Mouse (Mus musculus) gonadal fat pad, adult 2 months (tissue): ENCODE data around the gene Nup188. TPM values are rescaled to one million over a fixed set of nuclear protein-coding genes. Genes with fewer than 3 reads are reported as not detected.

Experiments
- DNase-seq: peaks from one replicate; pipeline ENCODE4 v3.0.0-alpha.2; 2012; ENCODE audit warnings: low read depth
- polyA plus RNA-seq: library from polyadenylated mRNA; depleted of rRNA; stranded (reverse); fragments of >200 nt; gene quantifications from 2 replicates; pipeline ENCODE4 v1.2.3, GENCODE M21; 2012

Gene Nup188
- polyA plus RNA-seq, 1 experiment, result 28.9 TPM

GRCm38 (mm10) chr2:30256616-30257350 lies 29.4 kb upstream of the Nup188 start:
- DNase-seq, result no peak

- DNase-seq, result no peak
Observed at GRCm38 (mm10) chr2:30257699-30258460, 28.3 kb upstream of the Nup188 start.

- DNase-seq, result no peak
Observed at GRCm38 (mm10) chr2:30258600-30258999, 27.6 kb upstream of the Nup188 start.

- DNase-seq, result no peak
Observed at GRCm38 (mm10) chr2:30259131-30260064, 26.8 kb upstream of the Nup188 start.

GRCm38 (mm10) chr2:30261064-30261736 lies 25.0 kb upstream of the Nup188 start:
- no peak for DNase-seq

GRCm38 (mm10) chr2:30261921-30262839 lies 24.0 kb upstream of the Nup188 start:
- DNase-seq, result no peak

- DNase-seq, result no peak
Observed at GRCm38 (mm10) chr2:30262840-30263441, 23.3 kb upstream of the Nup188 start.

- no peak for DNase-seq
Observed at GRCm38 (mm10) chr2:30263811-30264210, 22.4 kb upstream of the Nup188 start.

- no peak for DNase-seq
Observed at GRCm38 (mm10) chr2:30264671-30265519, 21.3 kb upstream of the Nup188 start.

GRCm38 (mm10) chr2:30265767-30266253 lies 20.4 kb upstream of the Nup188 start, which contains the start of gene Phyhd1:
Phyhd1 (plus strand) TSS chr2:30266203.
- DNase-seq, result no peak

- no peak for DNase-seq
Observed at GRCm38 (mm10) chr2:30266392-30266941, 19.7 kb upstream of the Nup188 start.

GRCm38 (mm10) chr2:30267466-30267865 lies 18.7 kb upstream of the Nup188 start:
- DNase-seq, result no peak

GRCm38 (mm10) chr2:30268371-30268770 lies 17.8 kb upstream of the Nup188 start:
- no peak for DNase-seq

- DNase-seq, result no peak
Observed at GRCm38 (mm10) chr2:30269241-30269990, 16.8 kb upstream of the Nup188 start.

GRCm38 (mm10) chr2:30270134-30270533 lies 16.1 kb upstream of the Nup188 start:
- DNase-seq, result no peak

- DNase-seq, result no peak
Observed at GRCm38 (mm10) chr2:30280743-30281142, 5.5 kb upstream of the Nup188 start, which contains the start of gene Gm28038. Gm28038 (plus strand) TSS chr2:30281043.

- no peak for DNase-seq
Observed at GRCm38 (mm10) chr2:30281651-30282050, 4.5 kb upstream of the Nup188 start.

- DNase-seq, result no peak
Observed at GRCm38 (mm10) chr2:30283193-30283592, 3.0 kb upstream of the Nup188 start.
